Mouse (Mus musculus) embryonic facial prominence, embryonic 12.5 days (tissue): ENCODE measurements around the gene Sec23b. TPM values are rescaled to one million over a fixed set of nuclear protein-coding genes. Genes with fewer than 3 reads are reported as not detected.

ENCODE experiments used
- ATAC-seq: fragments of 200-750 bp; cut with Nextera tagmentation; 2 replicates; pipeline ENCODE4 v1.8.0; 2017; ENCODE audit not compliant: insufficient number of reproducible peaks, insufficient read depth, low FRiP score, low TSS enrichment
- H3K27ac ChIP-seq: fragments of 300-500 bp; sonication (generic); 2 replicates; pipeline ENCODE4 v1.5.1; 2016; ENCODE audit warnings: mild to moderate bottlenecking
- H3K27me3 ChIP-seq: fragments of 300-500 bp; sonication (generic); 2 replicates; pipeline ENCODE4 v1.6.1; 2016; ENCODE audit warnings: mild to moderate bottlenecking, moderate library complexity
- H3K36me3 ChIP-seq: fragments of 300-500 bp; sonication (generic); 2 replicates; pipeline ENCODE4 v1.6.1; 2016; ENCODE audit warnings: mild to moderate bottlenecking
- H3K4me1 ChIP-seq: fragments of 300-500 bp; sonication (generic); 2 replicates; pipeline ENCODE4 v1.6.1; 2016
- H3K4me2 ChIP-seq: fragments of 300-500 bp; sonication (generic); replicated peaks from 2 replicates; pipeline ENCODE4 v1.6.1; 2016; ENCODE audit warnings: mild to moderate bottlenecking, moderate library complexity
- H3K4me3 ChIP-seq: fragments of 300-500 bp; sonication (generic); 2 replicates; pipeline ENCODE4 v1.5.1; 2016; ENCODE audit warnings: mild to moderate bottlenecking
- H3K9ac ChIP-seq: fragments of 300-500 bp; sonication (generic); 2 replicates; pipeline ENCODE4 v1.6.1; 2016; ENCODE audit warnings: mild to moderate bottlenecking, moderate library complexity
- H3K9me3 ChIP-seq: fragments of 300-500 bp; sonication (generic); 2 replicates; pipeline ENCODE4 v1.6.1; 2016; ENCODE audit warnings: mild to moderate bottlenecking, moderate library complexity
- WGBS: fragments of 180-500 bp; shearing (Covaris S2); methylation state at CpG from one replicate; pipeline ENCODE4 v1.1.7; 2016; 5-methylcytosine and 5-hydroxymethylcytosine counted together
- polyA plus RNA-seq: library from polyadenylated mRNA; unstranded; fragments of >200 nt; fragmentation: Nextera tagmentation; extraction: Ambion mirVana; gene quantifications from 2 replicates; pipeline ENCODE4 v1.2.1, GENCODE M21; 2016

Gene Sec23b
- polyA plus RNA-seq: 94.8 and 99.6 TPM in 2 replicates

GRCm38 (mm10) chr2:144555820-144556552, at the start of gene Sec23b:
Gene Sec23b (plus strand): TSS chr2:144556229.
- Histone ChIP-seq H3K4me1 (peaks cover 12% of the 10 kb centered on the region), H3K4me2 (peak within 1 kb of the TSS; percentile 64), H3K4me3 (peak within 1 kb of the TSS; percentile 79), H3K27me3 (no peaks in the 10 kb centered on the region), H3K36me3 (peaks cover 8% of the 10 kb centered on the region), H3K9ac (peak within 1 kb of the TSS; percentile 76), H3K27ac (peak within 1 kb of the TSS; percentile 93), H3K9me3 (no peaks in the 10 kb centered on the region)
- ATAC-seq: peak; percentile 95
- under 1% methylated on average over 44 of the region's 44 CpGs for WGBS

GRCm38 (mm10) chr2:144514619-144515018, 41.4 kb upstream of the Sec23b start:
- Histone ChIP-seq H3K4me1 (no peaks in the 10 kb centered on the region), H3K27me3 (no peaks in the 10 kb centered on the region)
- WGBS: 77% methylated on average over 3 of the region's 3 CpGs

GRCm38 (mm10) chr2:144519772-144520171, 36.3 kb upstream of the Sec23b start:
- Histone ChIP-seq H3K4me3 (no peak overlapping the region), H3K4me2 (no peak overlapping the region)
- ATAC-seq: no peak

More at GRCm38 (mm10) chr2:144514619-144515018, 41.4 kb upstream of the Sec23b start:
- Histone ChIP-seq H3K9ac (no peak overlapping the region), H3K36me3 (no peaks in the 10 kb centered on the region), H3K4me2 (no peak overlapping the region), H3K27ac (no peak overlapping the region), H3K9me3 (no peaks in the 10 kb centered on the region), H3K4me3 (no peak overlapping the region)
- ATAC-seq: no peak

GRCm38 (mm10) chr2:144525856-144526255, 30.2 kb upstream of the Sec23b start:
- H3K4me3 ChIP-seq: no peak overlapping the region
- no peak for ATAC-seq
- H3K27ac ChIP-seq: no peak overlapping the region
- peaks cover 10% of the 10 kb centered on the region for H3K4me1 ChIP-seq
- WGBS: 58% methylated on average over 10 of the region's 10 CpGs
- no peaks in the 10 kb centered on the region for H3K27me3 ChIP-seq
- H3K4me2 ChIP-seq: no peak overlapping the region
- H3K36me3 ChIP-seq: peaks cover 5% of the 10 kb centered on the region; the same call in 1 of the 2 replicates
- H3K9ac ChIP-seq: no peak overlapping the region
- no peaks in the 10 kb centered on the region for H3K9me3 ChIP-seq

More at GRCm38 (mm10) chr2:144519772-144520171, 36.3 kb upstream of the Sec23b start:
- no peaks in the 10 kb centered on the region for H3K4me1 ChIP-seq
- no peaks in the 10 kb centered on the region for H3K9me3 ChIP-seq
- H3K9ac ChIP-seq: no peak overlapping the region
- no peak overlapping the region for H3K27ac ChIP-seq
- H3K27me3 ChIP-seq: no peaks in the 10 kb centered on the region
- WGBS: 75% methylated on average over 3 of the region's 3 CpGs
- H3K36me3 ChIP-seq: no peaks in the 10 kb centered on the region

- peak within 1 kb of the TSS; percentile 80 for H3K4me2 ChIP-seq
- H3K4me1 ChIP-seq: peaks cover 10% of the 10 kb centered on the region
- H3K36me3 ChIP-seq: peaks cover 5% of the 10 kb centered on the region; the same call in 1 of the 2 replicates
- peak within 1 kb of the TSS; percentile 91 for H3K27ac ChIP-seq
- H3K9ac ChIP-seq: peak within 1 kb of the TSS; percentile 92
- H3K27me3 ChIP-seq: no peaks in the 10 kb centered on the region
- H3K4me3 ChIP-seq: peak within 1 kb of the TSS; percentile 97
- WGBS: 1% methylated on average over 56 of the region's 56 CpGs
- H3K9me3 ChIP-seq: no peaks in the 10 kb centered on the region
- peak; percentile 98 for ATAC-seq
These were observed 28.8 kb upstream of the Sec23b start, which contains the start of the genes Dzank1 and Polr3f for GRCm38 (mm10) chr2:144526981-144527820. Gene Dzank1 (minus strand): TSS chr2:144527414. Gene Polr3f (plus strand): TSS chr2:144527718.

- Histone ChIP-seq H3K4me3 (peak overlapping the region; percentile 97), H3K9ac (peak overlapping the region; percentile 92), H3K4me1 (peaks cover 10% of the 10 kb centered on the region), H3K4me2 (peak overlapping the region; percentile 80), H3K27me3 (no peaks in the 10 kb centered on the region), H3K9me3 (no peaks in the 10 kb centered on the region), H3K27ac (peak overlapping the region; percentile 91), H3K36me3 (peaks cover 10% of the 10 kb centered on the region)
- WGBS: under 1% methylated on average over 25 of the region's 25 CpGs
- peak; percentile 63; the same call in 1 of the 2 replicates for ATAC-seq
These were observed 28.2 kb upstream of the Sec23b start for GRCm38 (mm10) chr2:144527821-144528174.

- Histone ChIP-seq H3K9me3 (no peaks in the 10 kb centered on the region), H3K27ac (no peak overlapping the region), H3K4me2 (no peak overlapping the region), H3K9ac (no peak overlapping the region), H3K36me3 (peaks cover 81% of the 10 kb centered on the region), H3K27me3 (no peaks in the 10 kb centered on the region), H3K4me3 (no peak overlapping the region), H3K4me1 (no peaks in the 10 kb centered on the region)
- no peak for ATAC-seq
- 95% methylated on average over 7 of the region's 7 CpGs for WGBS
These were observed 18.9 kb upstream of the Sec23b start for GRCm38 (mm10) chr2:144537123-144537522.

GRCm38 (mm10) chr2:144541246-144541645, 14.8 kb upstream of the Sec23b start:
- H3K4me3 ChIP-seq: no peak overlapping the region
- H3K4me2 ChIP-seq: no peak overlapping the region
- H3K9ac ChIP-seq: no peak overlapping the region
- no peaks in the 10 kb centered on the region for H3K9me3 ChIP-seq
- H3K4me1 ChIP-seq: no peaks in the 10 kb centered on the region
- H3K27ac ChIP-seq: no peak overlapping the region
- ATAC-seq: no peak
- peaks cover 74% of the 10 kb centered on the region for H3K36me3 ChIP-seq
- 88% methylated on average over 4 of the region's 4 CpGs for WGBS
- no peaks in the 10 kb centered on the region for H3K27me3 ChIP-seq

- no peaks in the 10 kb centered on the region for H3K9me3 ChIP-seq
- H3K4me1 ChIP-seq: no peaks in the 10 kb centered on the region
- no peak overlapping the region for H3K4me3 ChIP-seq
- no peak overlapping the region for H3K4me2 ChIP-seq
- no peak overlapping the region for H3K27ac ChIP-seq
- no peaks in the 10 kb centered on the region for H3K27me3 ChIP-seq
- WGBS: 92% methylated on average over 6 of the region's 6 CpGs
- ATAC-seq: no peak
- H3K36me3 ChIP-seq: peaks cover 59% of the 10 kb centered on the region
- H3K9ac ChIP-seq: no peak overlapping the region
These were observed 12.4 kb upstream of the Sec23b start for GRCm38 (mm10) chr2:144543670-144544069.

- Histone ChIP-seq H3K4me2 (no peak overlapping the region), H3K27ac (no peak overlapping the region), H3K36me3 (peaks cover 50% of the 10 kb centered on the region), H3K9me3 (no peaks in the 10 kb centered on the region), H3K4me3 (no peak overlapping the region), H3K9ac (no peak overlapping the region), H3K27me3 (no peaks in the 10 kb centered on the region), H3K4me1 (no peaks in the 10 kb centered on the region; the same call in 1 of the 2 replicates)
- ATAC-seq: no peak
- WGBS: 81% methylated on average over 6 of the region's 6 CpGs
These were observed 11.4 kb upstream of the Sec23b start for GRCm38 (mm10) chr2:144544630-144545029.

- Histone ChIP-seq H3K27me3 (no peaks in the 10 kb centered on the region), H3K9ac (no peak overlapping the region), H3K27ac (no peak overlapping the region), H3K4me3 (no peak overlapping the region), H3K4me1 (peaks cover 3% of the 10 kb centered on the region; the same call in 1 of the 2 replicates), H3K4me2 (no peak overlapping the region), H3K9me3 (no peaks in the 10 kb centered on the region), H3K36me3 (peaks cover 45% of the 10 kb centered on the region)
- 93% methylated on average over 2 of the region's 2 CpGs for WGBS
- ATAC-seq: no peak
These were observed 11.0 kb upstream of the Sec23b start for GRCm38 (mm10) chr2:144545061-144545460.
